Mouse (Mus musculus) small intestine, adult 10 weeks (tissue): ENCODE results near the gene Sod2. TPM values are rescaled to one million over a fixed set of nuclear protein-coding genes. Genes with fewer than 3 reads are reported as not detected.

Source experiments
- polyA plus RNA-seq: library from polyadenylated mRNA; stranded (reverse); fragments of 350-450 nt; fragmentation: Illumina TruSeq; extraction: RNeasy Lipid Tissue Mini Kit (QIAGEN cat#74804); gene quantifications from one replicate; pipeline ENCODE4 v1.2.3, GENCODE M21; 2014; ENCODE audit warnings: low replicate concordance

Sod2 gene
- 76.6 TPM for polyA plus RNA-seq

GRCm38 (mm10) chr17:13006546-13006945, at the start of gene Sod2:
Gene Sod2, plus strand, starts transcription at chr17:13006846.

GRCm38 (mm10) chr17:12960331-12960873, 46.2 kb upstream of the Sod2 start, which contains the start of gene Acat2:
Gene Acat2, minus strand, starts transcription at chr17:12960747.

GRCm38 (mm10) chr17:12994069-12994468, 12.6 kb upstream of the Sod2 start, which contains the start of gene Wtap:
Gene Wtap, minus strand, starts transcription at chr17:12994169.

GRCm38 (mm10) chr17:13052124-13052813, 45.6 kb downstream of the Sod2 start, which contains the start of gene Gpr31b:
Gene Gpr31b, minus strand, starts transcription at chr17:13052296.

GRCm38 (mm10) chr17:13060804-13061203, 54.2 kb downstream of the Sod2 start, which contains the start of gene Tcp10b:
Gene Tcp10b, plus strand, starts transcription at chr17:13061104.

Other genes starting within 250 kb of the Sod2 start
- gene Igf2r, start 237.2 kb upstream of the Sod2 start, polyA plus RNA-seq, result 7.7 TPM
- not detected for gene Mas1, start 138.7 kb upstream of the Sod2 start, polyA plus RNA-seq
- gene Mrgprh, start 130.8 kb upstream of the Sod2 start, polyA plus RNA-seq, result not detected
- 0.67 TPM for gene Pnldc1, start 96.6 kb upstream of the Sod2 start, polyA plus RNA-seq
- 339 TPM for gene Tcp1, start 91.1 kb upstream of the Sod2 start, polyA plus RNA-seq
- 151 TPM for gene Mrpl18, start 90.5 kb upstream of the Sod2 start, polyA plus RNA-seq
- 0.93 TPM for gene Acat3, start 66.2 kb upstream of the Sod2 start, polyA plus RNA-seq
- gene Acat2, start 46.1 kb upstream of the Sod2 start, polyA plus RNA-seq, result 25.3 TPM
- gene Wtap, start 12.7 kb upstream of the Sod2 start, polyA plus RNA-seq, result 207 TPM
- not detected for gene Gpr31b, start 45.5 kb downstream of the Sod2 start, polyA plus RNA-seq
- 0.30 TPM for gene Tcp10b, start 54.3 kb downstream of the Sod2 start, polyA plus RNA-seq
- 9.6 TPM for gene Unc93a, start 125.0 kb downstream of the Sod2 start, polyA plus RNA-seq
- gene Smok2a, start 214.3 kb downstream of the Sod2 start, polyA plus RNA-seq, result not detected
- not detected for gene Smok2b, start 223.4 kb downstream of the Sod2 start, polyA plus RNA-seq